Mouse (Mus musculus) megakaryocyte progenitor cell, adult 5-6 weeks (primary cell): ENCODE data around the gene Rptor. TPM values are rescaled to one million over a fixed set of nuclear protein-coding genes. Genes with fewer than 3 reads are reported as not detected.
A peak's percentile ranks its signal among the peaks of the same experiment; 100 is the strongest.

Experiments used
- ATAC-seq: replicated peaks from 2 replicates; pipeline ENCODE4 v1.8.0; 2016; ENCODE audit warnings: mild to moderate bottlenecking, moderate TSS enrichment, inconsistent platforms; ENCODE audit not compliant: poor library complexity
- total RNA-seq, 2 experiments: library from RNA; stranded (forward) in 1 of 2; stranded (reverse) in 1 of 2; fragments of 157-497, 149-512 nt in 1 of 2; fragments of 200-1000 nt in 1 of 2; gene quantifications; 2 replicates each; pipeline versions ENCODE4 v1.2.3 to v1.2.4; 2015 to 2017

The Rptor gene
- total RNA-seq, 2 experiments from 2014 or later, result 13.2 to 16.1 TPM

GRCm38 (mm10) chr11:119891601-119892215 lies 289.0 kb downstream of the Rptor start:
- ATAC-seq, result no peak

DNA sequence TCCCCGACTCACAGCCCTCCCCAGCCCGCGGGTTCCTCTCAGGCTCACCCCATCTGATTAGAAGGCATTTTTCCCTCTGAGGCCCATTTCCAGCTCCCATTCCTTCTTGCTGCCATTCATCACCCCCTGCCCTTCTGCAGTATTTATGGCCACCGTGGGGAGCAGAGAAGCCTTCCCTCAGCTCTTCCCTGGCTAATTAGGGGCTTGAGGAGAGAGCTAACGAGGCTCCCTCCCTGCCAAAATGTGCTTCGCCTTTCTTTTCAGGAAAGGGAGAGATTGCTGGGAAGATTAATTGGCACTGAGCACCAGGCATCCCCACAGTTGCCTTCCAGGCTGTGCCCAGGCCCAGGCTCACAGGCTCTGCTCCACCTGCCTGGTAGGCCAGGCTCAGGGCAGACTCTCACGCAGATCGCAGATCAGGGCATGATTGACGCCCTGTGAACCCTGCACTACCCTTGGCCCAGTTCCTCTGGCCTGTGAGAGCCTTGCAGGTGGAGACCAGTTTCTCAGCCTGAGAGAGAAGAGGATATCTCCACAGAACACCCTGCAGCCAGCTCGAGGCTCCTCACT lies 291.0 kb downstream of the Rptor start:
- no peak for ATAC-seq

GRCm38 (mm10) chr11:119894634-119895033 lies 291.9 kb downstream of the Rptor start:
- peak; percentile 80 for ATAC-seq

GRCm38 (mm10) chr11:119897041-119897440 lies 294.3 kb downstream of the Rptor start:
- no peak for ATAC-seq

GRCm38 (mm10) chr11:119898976-119899375 lies 296.3 kb downstream of the Rptor start:
- ATAC-seq, result no peak

DNA sequence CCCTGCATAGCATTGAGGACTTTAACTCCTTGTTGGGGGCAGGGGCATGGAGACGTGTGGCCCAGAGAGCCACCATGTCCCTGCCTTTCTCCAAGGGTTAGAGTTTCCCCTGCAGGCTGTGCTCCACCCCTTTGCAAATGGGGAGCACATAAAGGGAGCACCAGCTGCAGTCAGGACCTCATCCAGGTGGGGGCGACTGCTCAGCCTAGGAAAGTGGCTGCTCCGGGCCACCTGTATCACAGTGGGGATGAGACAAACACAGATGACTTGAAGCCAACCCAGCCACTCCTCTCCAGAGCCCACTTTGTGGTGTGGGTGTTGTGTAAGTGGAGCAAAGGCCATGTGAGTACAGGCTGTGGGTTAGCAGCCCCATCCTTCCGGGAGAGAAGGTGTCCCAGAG lies 298.5 kb downstream of the Rptor start:
- ATAC-seq, result no peak

GRCm38 (mm10) chr11:119902891-119903290 lies 300.2 kb downstream of the Rptor start:
- no peak for ATAC-seq

DNA sequence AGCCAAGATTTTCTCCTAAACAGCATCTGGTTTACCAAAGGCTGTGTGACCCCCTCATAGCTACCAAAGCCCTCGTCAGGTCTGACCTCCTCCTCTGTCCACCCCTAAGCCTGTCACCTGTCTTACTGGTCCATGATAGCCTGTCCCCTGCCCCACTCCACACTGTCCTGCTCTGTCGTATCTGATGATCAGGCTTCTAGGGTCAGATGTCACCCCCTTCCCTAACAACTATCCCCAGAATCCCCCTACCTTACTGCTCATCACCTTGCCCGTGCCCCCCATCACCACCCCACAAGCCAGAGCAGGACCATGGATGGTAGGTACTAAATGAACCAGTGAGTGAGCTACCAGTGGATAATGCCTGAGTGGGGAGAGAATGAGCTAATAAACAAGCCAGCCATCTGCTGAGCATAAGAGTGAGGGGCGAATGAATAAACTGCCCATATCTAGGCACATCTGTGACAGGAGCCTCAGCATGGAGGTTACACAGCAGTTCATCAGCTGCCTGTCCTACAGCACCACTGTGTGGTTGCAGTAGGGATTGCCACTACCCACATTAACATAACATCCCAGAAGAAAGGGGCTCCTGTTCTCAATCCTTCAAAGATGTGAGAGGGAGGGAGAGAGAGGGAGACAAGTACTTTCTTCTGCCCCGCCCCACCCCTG lies 302.0 kb downstream of the Rptor start:
- ATAC-seq, result peak; percentile 84

DNA sequence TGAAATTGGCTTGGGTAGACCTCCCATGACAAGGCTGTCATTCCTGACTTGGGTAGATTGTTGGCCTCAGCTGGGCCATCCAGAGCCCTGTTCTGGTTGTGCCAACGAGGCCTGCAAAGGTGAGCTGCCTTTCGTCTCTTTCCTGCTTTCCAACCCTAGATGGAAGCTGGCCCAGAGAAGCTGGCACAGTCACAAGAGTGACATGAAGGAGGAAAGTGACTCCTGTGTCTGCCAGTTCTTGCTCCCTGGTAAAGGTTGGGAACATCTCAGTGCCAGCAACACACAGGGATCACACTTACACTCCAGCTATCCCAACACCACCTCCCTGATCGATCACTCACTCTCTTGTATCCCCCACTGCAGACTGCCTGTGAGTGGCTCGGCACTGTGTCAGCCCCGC lies 303.1 kb downstream of the Rptor start:
- no peak for ATAC-seq

DNA sequence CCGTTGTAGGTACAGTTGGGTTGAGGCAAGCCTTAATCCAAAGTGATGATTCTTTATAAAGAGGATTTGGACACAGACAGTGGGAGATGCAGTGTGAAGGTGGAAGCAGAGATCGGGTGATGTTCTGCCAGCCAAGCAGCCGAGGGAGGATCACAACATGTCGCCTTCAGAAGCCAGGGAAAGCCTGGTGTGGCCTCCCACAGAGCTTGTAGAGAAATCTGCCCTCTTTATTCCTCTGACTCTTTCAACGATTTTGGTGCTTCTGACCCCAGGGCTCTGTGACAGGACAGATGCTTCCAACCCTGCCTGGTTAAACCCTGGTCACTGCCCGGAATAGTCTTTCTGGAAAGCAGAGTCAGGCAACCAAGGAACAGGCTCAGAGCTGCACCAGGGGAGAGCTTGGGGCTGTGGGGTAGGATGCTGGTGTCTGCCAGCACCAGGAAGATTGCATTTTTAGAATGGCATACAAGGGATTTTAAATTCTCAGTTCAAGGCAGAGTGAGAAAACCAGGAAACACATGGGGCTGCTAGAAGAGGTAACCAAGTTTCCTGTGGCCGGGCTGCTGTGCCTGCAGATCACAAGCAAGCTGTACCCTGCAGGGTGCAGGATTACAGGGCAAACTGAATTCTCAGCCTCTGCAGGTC lies 304.4 kb downstream of the Rptor start:
- ATAC-seq, result no peak

GRCm38 (mm10) chr11:119907711-119908110 lies 305.0 kb downstream of the Rptor start:
- no peak for ATAC-seq

DNA sequence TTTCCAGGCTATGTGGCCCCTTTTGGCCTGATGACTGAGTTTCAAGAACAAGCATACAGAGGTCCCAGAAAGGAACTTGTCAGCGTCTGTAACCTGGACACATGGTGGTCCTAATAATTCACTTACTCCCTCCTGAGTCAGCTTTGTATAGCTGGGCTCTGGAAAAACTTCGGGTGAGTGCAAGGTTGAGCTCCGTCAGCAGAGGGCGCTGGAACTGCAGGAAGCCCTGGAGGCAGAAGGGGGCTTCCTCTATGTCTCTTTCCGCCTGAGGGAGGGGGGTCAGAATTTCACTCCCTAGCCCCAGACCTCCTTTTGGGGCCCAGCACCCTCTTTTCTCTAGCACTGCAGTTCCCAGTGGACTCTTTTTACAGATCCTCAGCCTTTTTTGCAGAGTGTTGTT lies 306.7 kb downstream of the Rptor start:
- peak; percentile 57 for ATAC-seq

- no peak for ATAC-seq
Observed at GRCm38 (mm10) chr11:119912845-119913244, 310.1 kb downstream of the Rptor start.

DNA sequence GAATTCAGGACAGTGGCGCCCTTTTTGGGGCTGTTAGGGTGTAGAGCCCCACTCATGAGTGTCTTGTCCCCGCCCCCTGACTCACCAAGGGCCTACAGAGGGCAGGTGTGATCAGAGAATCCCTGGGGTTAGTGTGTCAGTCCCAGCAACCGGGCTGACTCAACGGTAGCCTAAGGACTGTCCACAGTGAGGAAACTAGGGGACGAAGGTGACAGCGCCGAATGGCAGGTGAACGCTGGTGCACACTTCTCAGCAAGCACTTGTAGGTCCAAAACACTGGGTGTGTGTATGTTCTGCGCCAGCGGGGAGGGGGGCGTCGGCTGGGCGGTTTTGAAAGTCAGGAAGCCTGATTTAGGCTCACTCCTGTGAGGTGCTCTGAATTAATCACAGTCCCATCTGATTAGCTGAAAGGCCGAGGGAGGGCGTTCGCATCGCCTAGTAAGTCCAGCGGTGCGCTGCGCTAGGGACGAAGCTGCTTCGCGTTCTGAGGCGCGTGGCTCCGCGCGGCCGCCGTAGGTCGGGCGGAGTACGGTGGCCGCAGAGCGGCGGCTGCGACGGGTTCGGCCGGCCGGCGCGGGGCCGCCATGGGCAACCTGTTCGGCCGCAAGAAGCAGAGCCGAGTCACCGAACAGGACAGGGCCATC lies 310.7 kb downstream of the Rptor start, which contains the start of gene Chmp6:
Chmp6 (plus strand) TSS at position 151 of the 644 bp plus-strand sequence.
- ATAC-seq, result peak; percentile 76

DNA sequence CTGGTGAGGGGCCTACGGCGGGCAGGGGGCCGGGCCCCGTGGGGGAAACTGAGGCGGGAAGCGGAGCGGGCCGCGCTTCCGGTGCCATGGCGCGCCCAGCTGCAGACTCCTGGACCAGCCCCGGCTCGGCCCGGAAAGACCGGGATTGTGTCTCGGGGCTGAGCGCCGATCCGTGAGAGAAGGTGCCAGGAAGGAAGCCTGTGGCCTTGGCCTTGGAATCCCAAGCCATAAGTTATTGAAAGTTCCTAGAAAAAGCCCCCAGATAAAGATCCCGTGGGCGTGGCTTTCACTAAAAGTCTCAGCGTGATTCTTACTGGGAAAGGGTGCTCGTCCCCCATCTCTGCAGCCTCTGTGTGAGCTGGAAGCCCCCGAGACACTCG lies 311.2 kb downstream of the Rptor start:
- no peak for ATAC-seq

DNA sequence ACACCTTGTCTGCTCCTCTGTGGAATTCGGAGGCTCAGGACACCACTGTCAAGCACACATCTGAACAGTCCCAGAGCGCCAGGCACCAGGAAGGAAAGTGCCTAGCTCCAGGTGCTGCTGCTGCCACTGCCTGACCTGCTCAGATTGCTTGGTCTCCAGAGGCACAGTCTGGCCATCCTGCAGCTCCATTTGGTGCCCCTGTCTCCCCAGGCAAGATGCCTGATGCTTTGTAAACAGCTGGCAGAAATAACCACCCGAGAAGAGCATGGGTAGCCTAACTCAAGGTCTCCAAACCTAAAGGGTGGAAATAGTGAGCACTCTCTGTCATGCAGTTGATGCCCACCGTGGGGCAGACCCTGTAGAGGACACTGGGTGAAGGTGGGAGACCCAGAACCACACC lies 311.7 kb downstream of the Rptor start:
- no peak for ATAC-seq

DNA sequence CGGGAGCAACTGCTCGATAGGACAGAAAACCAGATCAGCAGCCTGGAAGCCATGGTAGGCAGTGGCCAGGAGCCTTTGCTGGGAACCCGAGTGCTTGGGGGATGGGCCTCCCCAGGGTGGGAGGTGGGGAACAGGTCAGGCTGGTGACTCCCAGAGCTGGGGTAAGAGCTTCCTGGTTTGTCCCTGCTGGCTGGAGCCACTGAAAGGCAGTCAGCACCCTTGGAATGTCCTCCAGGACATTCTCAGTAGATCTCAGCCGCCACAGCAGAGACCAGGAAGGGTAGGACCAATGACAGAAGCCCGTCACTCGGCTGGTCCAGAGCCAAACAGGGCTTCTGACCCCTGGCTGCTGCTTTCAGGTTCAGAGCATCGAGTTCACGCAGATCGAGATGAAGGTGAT lies 313.0 kb downstream of the Rptor start:
- no peak for ATAC-seq

DNA sequence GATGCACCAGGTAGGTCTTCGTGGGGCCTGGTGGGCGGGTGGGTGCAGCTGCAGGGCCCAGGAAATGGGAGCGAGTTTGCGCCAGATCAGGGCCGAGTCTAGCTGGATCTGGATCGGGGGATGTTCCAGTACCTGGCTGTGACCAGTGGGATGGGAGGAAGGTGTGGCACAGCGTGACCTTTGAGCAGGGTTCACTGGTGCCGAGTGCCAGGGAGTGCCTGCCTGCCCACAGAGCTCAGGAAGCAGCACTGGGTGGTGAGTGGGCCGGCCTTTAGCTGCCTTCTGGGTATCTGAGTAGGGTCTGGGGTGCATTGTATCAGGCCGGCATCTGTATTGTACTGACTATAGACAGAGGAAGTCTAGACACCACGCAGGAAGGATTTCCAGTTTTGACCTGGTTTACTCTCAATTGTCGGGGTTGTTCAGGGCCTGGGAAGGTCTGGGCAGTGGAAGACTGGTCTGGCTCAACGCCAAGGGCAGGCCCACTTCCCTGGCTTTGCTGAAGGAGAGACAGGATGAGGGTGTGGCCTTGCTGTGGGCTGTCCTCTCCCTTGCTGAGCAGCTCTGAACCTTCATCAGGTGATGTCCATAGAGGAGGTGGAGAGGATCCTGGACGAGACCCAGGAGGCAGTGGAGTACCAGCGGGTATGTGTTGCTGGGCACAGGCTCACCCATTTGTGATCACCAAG lies 313.5 kb downstream of the Rptor start:
- no peak for ATAC-seq

DNA sequence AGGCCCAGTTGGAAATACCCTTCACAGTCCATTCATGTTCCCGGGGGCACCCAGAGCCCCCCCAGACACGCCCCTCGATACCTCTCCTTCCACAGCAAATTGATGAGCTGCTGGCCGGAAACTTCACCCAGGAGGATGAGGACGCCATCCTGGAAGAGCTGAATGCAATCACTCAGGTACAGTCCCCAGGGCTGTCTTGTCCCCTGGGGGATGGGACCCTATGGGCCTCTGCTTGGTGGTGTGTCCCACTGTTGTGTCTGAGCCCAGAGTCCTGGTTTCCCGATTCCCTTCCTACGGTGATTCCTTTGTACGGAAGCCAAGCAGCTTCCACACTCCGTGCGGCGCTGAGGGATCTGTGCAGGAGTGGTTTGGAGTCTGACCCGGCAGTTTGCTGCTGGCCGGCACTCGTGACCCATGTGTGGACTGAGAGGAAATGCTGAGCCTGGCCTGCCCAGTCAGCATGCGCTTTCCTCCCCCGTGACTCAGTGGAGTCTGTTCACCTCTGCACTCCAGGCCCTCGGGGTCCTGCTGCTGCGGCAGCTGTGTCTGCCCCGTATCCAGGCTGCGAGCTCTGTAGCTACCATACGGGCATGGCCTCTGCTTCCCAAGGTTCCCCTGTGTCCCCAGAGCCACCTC lies 314.2 kb downstream of the Rptor start:
- no peak for ATAC-seq

GRCm38 (mm10) chr11:119918521-119918920 lies 315.8 kb downstream of the Rptor start:
- no peak for ATAC-seq
